Mouse (Mus musculus): Measurements from ENCODE around the gene Tssc4.
A peak's percentile ranks its signal among the peaks of the same experiment; 100 is the strongest.

The Tssc4 gene

DNA sequence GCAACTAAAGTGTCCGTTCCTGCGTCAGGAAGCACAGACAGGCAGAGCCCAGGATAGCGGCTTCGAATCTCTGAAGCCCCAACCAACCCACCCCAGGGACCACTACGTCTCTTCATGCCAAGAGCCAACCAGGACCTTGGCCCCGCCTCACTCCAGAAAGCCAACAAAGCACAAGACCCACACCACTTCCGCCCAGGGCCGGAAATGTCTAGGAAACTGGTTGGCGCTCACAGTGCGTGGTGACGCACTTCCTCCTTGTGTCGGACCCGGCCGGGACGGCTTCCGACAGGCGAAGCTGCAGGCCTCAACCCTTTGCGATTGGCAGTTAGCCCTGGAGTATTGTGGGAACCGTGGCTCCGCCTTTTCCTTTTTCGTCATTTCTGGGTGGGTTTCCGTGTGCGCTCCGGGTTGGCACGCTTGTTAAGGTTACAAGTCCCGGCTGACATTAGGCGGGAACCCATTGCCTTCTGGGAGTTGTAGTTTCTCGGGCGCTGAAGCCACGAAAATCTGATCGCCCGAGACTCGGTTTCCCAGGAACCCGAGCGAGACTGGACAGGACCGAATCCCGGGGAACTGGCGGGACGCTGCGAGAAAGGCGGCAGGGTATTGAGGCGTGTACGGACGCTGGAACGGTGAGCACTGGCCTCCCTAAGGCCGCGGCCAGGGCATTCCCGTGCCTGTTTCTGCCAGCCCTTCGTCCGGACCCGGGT is at the start of gene Tssc4:
Gene Tssc4, plus strand, starts transcription at position 368 of the 710 bp plus-strand sequence.
- peak; percentile 97 for DNase-seq

DNA sequence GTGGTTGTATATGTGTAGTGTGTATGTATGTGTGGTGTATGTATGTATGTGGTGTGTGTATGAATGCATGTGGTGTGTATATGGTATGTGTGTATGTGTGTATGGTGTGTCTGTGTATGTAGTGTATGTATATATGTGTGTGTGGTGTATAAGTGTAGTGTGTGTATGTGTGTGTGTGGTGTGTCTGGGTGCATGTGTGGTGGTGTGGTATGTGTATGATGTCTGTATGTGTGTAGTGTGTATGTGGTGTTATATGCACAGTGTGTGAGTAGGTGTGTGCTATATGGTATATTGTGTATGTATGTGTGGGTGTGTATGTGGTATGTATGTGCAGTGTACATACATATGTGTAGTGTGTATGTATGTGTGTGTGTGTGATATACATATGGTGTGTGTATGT is 49.0 kb upstream of the Tssc4 start:
- no peak for DNase-seq

DNA sequence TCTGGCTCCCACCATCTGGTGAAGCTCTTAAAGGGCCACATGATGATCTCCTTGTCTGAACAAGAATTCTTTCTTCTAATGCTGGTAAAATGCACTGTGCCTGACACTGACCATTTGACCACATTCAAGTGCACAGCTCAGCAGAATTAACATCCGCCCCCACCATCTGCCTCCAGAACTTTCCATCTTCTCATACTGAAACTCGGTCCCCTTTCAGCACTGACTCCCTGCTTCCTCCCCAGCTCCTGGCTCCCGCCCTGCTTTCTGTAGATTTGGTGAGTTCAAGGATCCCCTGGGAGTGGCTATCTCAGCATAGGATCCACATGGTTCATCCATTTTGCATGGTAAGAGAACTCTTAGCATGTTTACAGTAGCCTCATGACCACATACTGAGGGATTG is 48.3 kb upstream of the Tssc4 start:
- no peak for DNase-seq

DNA sequence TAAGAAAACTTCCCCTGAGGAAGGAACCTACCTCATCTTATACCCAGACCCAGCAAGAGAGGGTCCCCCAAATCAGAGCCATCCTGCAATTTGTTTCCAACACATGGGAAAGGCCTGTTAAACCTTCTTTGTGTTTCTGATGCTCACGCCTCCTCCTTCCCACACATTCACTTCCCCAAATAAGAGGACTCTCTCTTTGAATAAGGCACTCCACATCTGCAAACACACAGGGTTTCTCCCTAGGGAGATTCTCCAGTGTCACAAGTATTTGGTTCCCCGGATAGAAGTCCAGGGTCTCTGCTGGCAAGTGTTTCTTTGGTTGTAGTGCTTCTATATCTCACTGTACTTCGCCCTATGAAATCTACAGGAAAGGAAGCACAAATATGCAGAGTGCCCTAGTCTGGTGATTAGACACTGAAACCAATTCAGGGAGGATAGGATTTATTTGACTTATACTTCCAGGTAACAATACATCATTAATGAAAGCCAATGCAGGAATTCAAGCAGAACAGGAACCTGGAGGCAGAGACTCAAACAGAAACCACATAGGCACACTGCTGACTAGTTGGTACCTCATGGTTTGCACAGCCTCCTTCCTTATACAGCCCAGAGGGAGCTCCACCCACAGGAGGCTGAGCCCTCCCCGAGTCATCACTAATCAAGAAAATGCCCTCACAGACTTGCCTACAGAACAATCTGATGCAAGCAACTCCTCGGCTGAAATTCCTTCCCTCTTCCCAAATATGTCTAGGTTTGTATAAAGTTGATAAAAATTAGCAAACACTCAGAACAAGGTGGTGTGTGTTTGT is 47.5 kb upstream of the Tssc4 start:
- DNase-seq, result no peak

DNA sequence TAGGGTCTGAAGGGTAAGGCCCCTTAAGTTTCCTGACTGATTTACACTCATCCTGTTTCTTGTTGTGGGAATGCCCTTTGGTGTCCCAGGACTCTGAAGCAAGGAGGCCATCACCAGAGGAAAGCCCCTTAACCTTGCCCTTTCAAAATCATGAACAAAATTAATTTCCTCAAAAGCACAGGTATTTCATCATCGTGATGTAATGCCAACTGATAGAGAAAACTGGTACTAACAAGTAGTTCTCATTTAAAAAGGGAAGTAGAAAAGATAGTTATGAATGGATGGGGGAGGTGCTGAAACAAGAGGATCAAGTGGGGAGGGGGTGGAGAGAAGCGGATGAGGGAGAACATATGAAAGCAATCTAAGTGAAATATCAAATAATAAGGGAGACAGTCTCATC is 45.5 kb upstream of the Tssc4 start:
- no peak for DNase-seq

DNA sequence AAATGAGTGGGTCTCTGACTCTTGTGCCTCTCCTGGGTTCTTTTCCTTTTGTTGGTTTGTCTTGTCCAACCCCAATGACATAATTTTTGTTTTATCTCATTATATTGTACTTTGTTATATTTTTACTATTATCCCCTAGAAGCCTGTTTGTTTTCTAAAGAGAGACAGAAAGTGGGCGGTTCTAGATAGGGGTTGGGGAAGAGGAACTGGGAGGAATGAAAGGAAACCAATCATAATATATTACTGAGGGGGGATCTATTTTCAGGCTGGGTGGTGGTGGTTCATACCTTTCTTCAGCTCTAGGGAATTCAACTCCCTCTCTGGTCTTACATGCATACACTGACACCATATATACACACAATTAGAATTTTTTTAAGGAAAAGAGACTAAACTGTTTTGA is 44.8 kb upstream of the Tssc4 start:
- no peak for DNase-seq

DNA sequence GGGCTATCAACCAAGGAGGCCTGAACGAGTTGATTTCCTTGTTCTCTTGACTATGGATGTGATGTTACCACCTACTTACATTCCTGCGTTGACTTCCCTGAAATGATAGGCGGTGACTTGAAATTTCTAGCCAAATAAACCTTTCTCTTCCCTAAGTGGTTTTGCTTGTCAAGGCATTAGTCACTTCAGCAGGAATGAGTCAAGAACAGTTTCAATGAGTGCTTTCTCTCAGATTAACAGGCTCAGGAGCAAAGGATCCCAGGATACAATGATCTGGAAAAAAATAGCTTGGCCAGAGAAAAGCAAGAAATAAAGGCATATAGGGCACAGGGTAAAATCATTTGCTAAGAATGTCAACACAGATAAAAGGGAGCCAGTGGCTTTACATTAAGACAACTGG is 43.6 kb upstream of the Tssc4 start:
- no peak for DNase-seq

- DNase-seq, result no peak
These were observed 41.9 kb upstream of the Tssc4 start for GRCm38 (mm10) chr7:143027196-143027595.

DNA sequence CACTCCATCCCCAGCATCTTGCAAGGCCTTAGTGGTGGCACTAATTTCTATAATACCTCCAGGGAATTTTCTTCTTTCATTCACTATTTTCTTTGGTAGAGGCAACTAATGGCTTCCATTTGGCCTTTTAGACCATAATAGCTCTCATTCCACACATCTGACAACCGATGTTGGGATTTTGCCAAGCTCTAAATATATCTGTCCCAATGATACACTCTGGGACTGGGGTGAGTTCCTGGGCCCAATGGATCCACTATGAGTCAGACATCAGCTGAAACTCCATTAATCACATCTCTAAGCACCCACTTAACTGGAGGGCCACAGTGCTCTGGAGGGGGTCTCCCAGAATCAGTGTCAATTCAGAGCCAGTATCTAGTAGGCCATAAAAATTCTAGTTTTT is 37.2 kb upstream of the Tssc4 start:
- no peak for DNase-seq

DNA sequence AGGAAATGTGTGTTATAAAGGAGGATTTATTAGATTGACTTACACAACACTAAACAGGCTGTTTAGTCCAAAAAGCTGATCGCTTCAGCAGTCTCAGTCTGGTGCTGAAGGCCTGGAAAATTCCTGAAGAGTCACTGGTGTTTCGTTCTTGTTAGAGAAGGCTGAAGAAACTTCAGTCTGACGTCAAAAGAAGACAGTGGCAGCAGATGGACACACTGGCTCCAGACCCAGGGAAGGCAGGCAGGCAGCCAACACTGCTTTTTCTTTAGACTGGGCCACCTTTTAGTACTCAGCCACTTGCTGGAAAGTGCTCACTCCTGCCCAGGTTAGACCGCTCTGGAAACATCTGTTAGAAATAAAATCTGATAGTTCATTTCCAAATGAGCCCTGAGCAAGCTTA is 35.5 kb upstream of the Tssc4 start:
- peak; percentile 65 for DNase-seq

DNA sequence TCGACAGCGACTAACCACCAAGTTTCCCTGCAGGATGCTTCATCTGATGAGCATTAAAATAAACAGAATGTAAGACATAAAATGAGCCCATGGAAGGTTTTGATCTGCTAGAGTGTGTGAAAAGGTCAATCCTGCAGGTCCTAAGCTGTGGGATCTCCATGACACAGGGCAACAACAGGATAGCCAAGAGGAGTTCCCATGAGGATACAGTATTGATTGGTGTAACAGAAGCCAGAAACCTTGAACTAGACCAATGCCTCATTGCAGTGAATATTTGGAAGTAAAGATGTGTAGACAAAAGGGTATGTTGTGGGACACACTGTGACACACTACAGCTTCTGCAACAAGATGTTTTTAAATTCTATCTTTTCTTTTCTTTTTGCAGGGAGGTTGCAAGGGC is 34.9 kb upstream of the Tssc4 start:
- DNase-seq, result no peak

DNA sequence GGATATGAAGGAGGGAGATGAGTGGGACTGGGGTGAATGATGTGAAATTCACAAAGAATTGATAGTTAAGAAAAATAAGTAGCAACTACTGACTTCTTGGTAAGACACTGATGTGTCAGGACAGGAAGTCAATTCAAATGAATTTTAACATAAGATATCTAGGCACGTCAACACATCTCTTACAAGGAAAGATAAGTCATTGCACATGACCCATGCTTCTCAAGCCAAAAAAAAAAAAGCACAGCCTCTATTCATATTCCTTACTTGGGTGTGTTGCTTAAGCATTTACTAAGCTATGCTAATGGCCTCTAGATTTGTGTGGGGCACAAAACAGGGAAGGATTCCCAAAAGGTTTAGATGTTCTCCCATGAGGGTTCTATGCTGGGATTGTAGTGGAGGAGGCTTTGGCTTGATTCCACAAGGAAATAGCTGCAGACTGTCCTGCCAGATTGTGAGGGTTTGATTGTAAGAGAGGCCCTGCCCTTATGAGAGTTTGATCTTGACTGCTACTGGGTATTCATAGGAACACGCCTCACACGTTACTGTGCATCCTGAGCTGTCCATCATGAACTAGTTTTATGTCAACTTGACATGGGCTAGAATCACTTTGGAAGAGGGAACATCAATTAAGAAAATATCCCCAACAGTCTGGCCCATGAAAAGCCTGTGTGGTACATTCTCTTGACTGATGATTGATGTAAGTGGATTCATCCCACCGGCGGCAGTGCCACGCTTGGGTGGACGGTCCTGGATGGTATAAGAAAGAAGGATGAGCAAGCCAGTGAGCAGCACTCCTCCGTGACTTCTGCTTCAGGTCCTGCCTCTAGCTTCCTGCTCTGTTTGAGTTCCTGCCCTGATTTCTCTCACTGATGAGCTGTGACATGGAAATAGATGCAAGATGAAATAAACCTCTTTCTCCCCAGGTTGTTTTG is 34.3 kb upstream of the Tssc4 start:
- DNase-seq, result no peak

DNA sequence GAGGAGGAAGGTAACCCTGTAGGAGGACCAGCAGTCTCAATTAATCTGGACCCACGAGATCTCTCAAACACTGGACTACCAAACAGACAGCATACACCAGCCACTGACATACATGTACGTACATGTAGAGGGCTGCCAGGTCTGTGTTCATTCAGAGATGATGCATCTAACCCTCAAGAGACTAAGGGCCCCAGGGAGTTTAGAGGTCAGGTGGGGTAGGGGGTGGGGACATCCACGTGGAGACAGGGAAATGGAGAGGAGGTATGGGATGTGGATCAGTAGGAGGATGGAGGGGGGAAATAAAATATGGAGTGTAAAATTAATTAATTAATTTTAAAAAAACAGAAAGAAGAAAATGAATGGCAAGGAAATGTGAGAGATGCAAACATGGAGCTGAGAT is 32.3 kb upstream of the Tssc4 start:
- DNase-seq, result no peak

- DNase-seq, result no peak
These were observed 31.7 kb upstream of the Tssc4 start for GRCm38 (mm10) chr7:143037306-143037705.

DNA sequence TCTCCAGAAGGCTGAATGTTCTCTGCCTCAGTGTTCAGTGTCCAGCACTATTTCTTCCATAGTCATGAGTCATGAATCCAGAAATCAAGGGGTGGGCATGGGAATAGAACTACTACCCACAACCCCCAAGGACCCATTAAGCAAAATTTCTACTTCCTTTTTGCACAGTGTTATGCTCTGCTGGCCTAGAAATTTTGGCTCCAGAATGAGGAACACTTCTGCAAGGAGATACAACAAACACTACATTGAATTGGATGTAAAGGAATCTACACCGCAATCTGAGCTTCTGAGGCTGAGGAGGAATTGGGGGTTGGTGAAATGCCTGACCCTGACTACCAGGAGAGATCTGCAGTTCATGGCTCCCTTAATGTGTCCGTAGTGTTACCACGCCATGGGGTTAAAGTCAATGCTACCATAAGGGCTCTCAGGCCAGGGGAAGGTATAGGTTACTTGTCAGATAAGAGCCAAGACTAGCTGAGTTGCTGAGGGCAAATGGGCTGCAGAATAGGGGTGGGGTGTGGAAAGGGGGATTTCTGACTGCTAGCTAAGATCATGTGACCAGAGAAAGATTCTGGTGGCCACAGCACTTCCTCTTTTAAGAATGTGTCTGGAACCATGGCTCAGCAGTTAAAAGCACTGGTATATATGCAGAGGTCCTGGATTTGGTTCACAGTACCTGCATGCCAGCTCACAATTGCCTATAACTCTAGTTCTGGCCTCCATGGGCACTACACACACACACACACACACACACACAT is 30.7 kb upstream of the Tssc4 start:
- DNase-seq, result no peak

DNA sequence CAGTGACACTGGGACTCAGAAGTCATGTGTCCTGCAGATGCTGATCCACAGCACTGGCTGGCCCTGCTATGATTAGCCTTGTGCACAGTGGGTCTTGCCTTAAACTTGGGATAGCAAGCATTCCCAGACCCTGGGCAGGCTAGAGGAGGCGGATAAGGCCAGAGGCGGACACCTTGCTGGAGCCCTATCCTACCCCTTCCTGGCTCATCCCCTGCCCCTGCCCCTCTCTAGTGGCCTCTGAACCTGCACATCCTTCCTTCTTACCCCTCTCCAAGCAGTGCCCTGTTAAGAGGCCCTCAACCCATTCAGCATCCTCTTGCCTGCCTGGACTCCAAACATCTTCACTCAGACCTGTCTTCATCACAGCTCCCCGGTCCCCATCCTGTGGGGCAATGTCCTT is 28.5 kb upstream of the Tssc4 start:
- no peak for DNase-seq

DNA sequence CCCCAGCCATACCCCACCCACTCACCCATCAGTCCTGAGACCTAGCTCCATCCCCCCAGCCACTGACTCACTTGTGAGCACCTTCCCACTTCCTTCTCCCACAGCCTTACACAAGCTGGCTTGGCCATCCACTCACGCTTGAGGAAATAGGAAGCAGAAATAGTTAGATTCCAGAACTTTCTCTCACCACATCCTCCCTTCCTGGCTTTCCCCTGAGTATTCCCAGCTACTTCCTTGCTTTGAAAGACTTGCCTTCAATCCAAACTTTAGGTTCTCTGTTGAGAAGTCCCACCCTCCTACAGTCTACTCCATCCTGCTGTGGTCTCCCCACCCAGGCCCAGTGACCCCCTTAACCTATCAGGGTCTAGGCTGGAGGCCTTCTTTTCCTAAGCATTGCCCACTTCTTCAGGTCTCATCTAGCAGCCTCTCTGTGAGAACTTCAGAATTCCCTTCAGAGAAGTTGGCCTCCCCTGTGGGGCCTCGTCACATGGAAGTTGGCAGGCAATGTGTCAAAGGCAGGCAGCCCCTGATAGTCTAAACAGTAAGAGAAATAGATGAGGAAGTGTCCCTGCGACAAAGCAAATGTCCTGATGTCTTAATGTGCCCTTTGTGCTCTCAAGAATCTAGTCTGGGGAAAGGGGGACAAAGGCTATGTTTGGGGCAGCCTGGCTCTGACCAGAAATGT is 27.8 kb upstream of the Tssc4 start:
- no peak for DNase-seq

GRCm38 (mm10) chr7:143042089-143042488 is 27.0 kb upstream of the Tssc4 start:
- DNase-seq, result peak; percentile 74

- DNase-seq, result no peak
These were observed 26.1 kb upstream of the Tssc4 start for GRCm38 (mm10) chr7:143042897-143043300.

GRCm38 (mm10) chr7:143044049-143044825 is 24.8 kb upstream of the Tssc4 start:
- no peak for DNase-seq

DNA sequence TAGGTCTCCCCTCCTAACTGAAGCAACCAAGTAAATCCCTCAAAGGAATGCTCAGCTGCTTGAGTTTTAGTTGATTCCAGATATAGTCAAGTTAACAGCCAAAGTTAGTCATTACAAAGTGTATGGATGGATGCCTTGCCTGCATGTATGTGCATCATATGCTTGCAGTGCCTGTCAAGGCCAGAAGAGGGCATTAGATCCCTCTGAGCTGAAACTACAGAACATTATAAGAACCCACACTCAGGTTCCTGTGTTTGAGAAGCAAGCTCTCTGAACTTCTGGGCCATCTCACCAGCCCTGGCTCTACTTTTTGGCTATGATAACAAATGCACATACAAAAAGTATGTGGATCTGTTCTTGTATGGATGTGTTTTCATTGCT is 24.2 kb upstream of the Tssc4 start:
- DNase-seq, result no peak

Measured in lung, postnatal 14 days (tissue).